Mouse (Mus musculus): ENCODE data around the gene Map2k5. TPM values are rescaled to one million over a fixed set of nuclear protein-coding genes. Genes with fewer than 3 reads are reported as not detected.

Gene Map2k5
- polyA plus RNA-seq, 1 experiment from 2014 or later: 33.6 TPM

GRCm38 (mm10) chr9:63132673-63133601 lies 244.8 kb downstream of the Map2k5 start:
- peak overlapping the region; percentile 78 for H3K9ac ChIP-seq
- peaks cover 46% of the 10 kb centered on the region for H3K4me1 ChIP-seq
- no peaks in the 10 kb centered on the region for H3K9me3 ChIP-seq (replicated peaks)
- H3K4me2 ChIP-seq: peak overlapping the region; percentile 86
- H3K4me3 ChIP-seq (replicated peaks): peak overlapping the region; percentile 76
- ATAC-seq (replicated peaks; ENCODE audit: low FRiP score): peak; percentile 99
- peaks cover 52% of the 10 kb centered on the region for H3K27me3 ChIP-seq
- WGBS: under 1% methylated on average over 48 of the region's 48 CpGs
- peak overlapping the region; percentile 92 for H3K27ac ChIP-seq
- H3K36me3 ChIP-seq: no peaks in the 10 kb centered on the region

GRCm38 (mm10) chr9:63131957-63132602 lies 245.6 kb downstream of the Map2k5 start:
- ATAC-seq (replicated peaks; ENCODE audit: low FRiP score): peak; percentile 24
- H3K27ac ChIP-seq: peak overlapping the region; percentile 92
- no peaks in the 10 kb centered on the region for H3K9me3 ChIP-seq (replicated peaks)
- peak overlapping the region; percentile 76 for H3K4me3 ChIP-seq (replicated peaks)
- peak overlapping the region; percentile 86 for H3K4me2 ChIP-seq
- no peaks in the 10 kb centered on the region for H3K36me3 ChIP-seq
- 3% methylated on average over 28 of the region's 28 CpGs for WGBS
- peak overlapping the region; percentile 78 for H3K9ac ChIP-seq
- peaks cover 37% of the 10 kb centered on the region for H3K4me1 ChIP-seq
- peaks cover 44% of the 10 kb centered on the region for H3K27me3 ChIP-seq

GRCm38 (mm10) chr9:63129641-63130041 lies 248.1 kb downstream of the Map2k5 start:
- Histone ChIP-seq H3K4me1 (peaks cover 23% of the 10 kb centered on the region), H3K27ac (no peak overlapping the region), H3K4me2 (no peak overlapping the region), H3K36me3 (no peaks in the 10 kb centered on the region), H3K9me3 (replicated peaks) (no peaks in the 10 kb centered on the region), H3K4me3 (replicated peaks) (no peak overlapping the region), H3K27me3 (peaks cover 20% of the 10 kb centered on the region), H3K9ac (no peak overlapping the region)
- whole genome bisulfite sequencing: 79% methylated on average over 8 of the region's 8 CpGs
- no peak for ATAC-seq (replicated peaks; ENCODE audit: low FRiP score)

GRCm38 (mm10) chr9:63124512-63124911 lies 253.2 kb downstream of the Map2k5 start:
- H3K36me3 ChIP-seq: no peaks in the 10 kb centered on the region
- H3K4me1 ChIP-seq: peaks cover 15% of the 10 kb centered on the region; the same call in 1 of the 2 replicates
- H3K9me3 ChIP-seq (replicated peaks): no peaks in the 10 kb centered on the region
- ATAC-seq (replicated peaks; ENCODE audit: low FRiP score): no peak
- no peaks in the 10 kb centered on the region for H3K27me3 ChIP-seq
- 41% methylated on average over 9 of the region's 9 CpGs for WGBS
- H3K27ac ChIP-seq: no peak overlapping the region
- no peak overlapping the region for H3K9ac ChIP-seq
- peak overlapping the region; percentile 93; the same call in 1 of the 2 replicates for H3K4me2 ChIP-seq
- H3K4me3 ChIP-seq (replicated peaks): no peak overlapping the region

GRCm38 (mm10) chr9:63123451-63124438 lies 254.0 kb downstream of the Map2k5 start:
- peaks cover 15% of the 10 kb centered on the region; the same call in 1 of the 2 replicates for H3K4me1 ChIP-seq
- H3K36me3 ChIP-seq: no peaks in the 10 kb centered on the region
- peak overlapping the region; percentile 51 for H3K9ac ChIP-seq
- ATAC-seq (replicated peaks; ENCODE audit: low FRiP score): peak; percentile 99
- peak overlapping the region; percentile 86 for H3K27ac ChIP-seq
- H3K27me3 ChIP-seq: no peaks in the 10 kb centered on the region
- WGBS: 5% methylated on average over 30 of the region's 30 CpGs
- H3K4me2 ChIP-seq: peak overlapping the region; percentile 93
- H3K9me3 ChIP-seq (replicated peaks): no peaks in the 10 kb centered on the region
- H3K4me3 ChIP-seq (replicated peaks): peak overlapping the region; percentile 53

GRCm38 (mm10) chr9:63122161-63122833 lies 255.4 kb downstream of the Map2k5 start:
- Histone ChIP-seq H3K27me3 (no peaks in the 10 kb centered on the region), H3K4me1 (peaks cover 15% of the 10 kb centered on the region; the same call in 1 of the 2 replicates), H3K9ac (no peak overlapping the region), H3K9me3 (replicated peaks) (no peaks in the 10 kb centered on the region), H3K4me3 (replicated peaks) (no peak overlapping the region), H3K36me3 (no peaks in the 10 kb centered on the region), H3K4me2 (no peak overlapping the region), H3K27ac (no peak overlapping the region)
- no peak for ATAC-seq (replicated peaks; ENCODE audit: low FRiP score)
- WGBS: 75% methylated on average over 8 of the region's 8 CpGs

- Histone ChIP-seq H3K4me2 (no peak overlapping the region), H3K27me3 (no peaks in the 10 kb centered on the region), H3K9me3 (replicated peaks) (no peaks in the 10 kb centered on the region), H3K36me3 (no peaks in the 10 kb centered on the region), H3K27ac (no peak overlapping the region), H3K4me3 (replicated peaks) (no peak overlapping the region), H3K9ac (no peak overlapping the region), H3K4me1 (peaks cover 7% of the 10 kb centered on the region)
- no peak for ATAC-seq (replicated peaks; ENCODE audit: low FRiP score)
- 67% methylated on average over 5 of the region's 5 CpGs for WGBS
Measured at GRCm38 (mm10) chr9:63118385-63118784, 259.3 kb downstream of the Map2k5 start.

Other genes with a start within 250 kb of the Map2k5 start
- gene Skor1, start 228.9 kb downstream of the Map2k5 start, polyA plus RNA-seq (2015; fragmentation: Nextera tagmentation; extraction: Ambion mirVana): not detected in 2 replicates
- gene 2300009A05Rik, start 21.3 kb upstream of the Map2k5 start, polyA plus RNA-seq (2015; fragmentation: Nextera tagmentation; extraction: Ambion mirVana): 53.2 and 57.6 TPM in 2 replicates
- gene Iqch, start 224.6 kb upstream of the Map2k5 start, polyA plus RNA-seq (2015; fragmentation: Nextera tagmentation; extraction: Ambion mirVana): 0.04 TPM in 1 of 2 replicates, not detected in the other
- gene Aagab, start 224.8 kb upstream of the Map2k5 start, polyA plus RNA-seq (2015; fragmentation: Nextera tagmentation; extraction: Ambion mirVana): 32.7 and 33.3 TPM in 2 replicates

Data from kidney, embryonic 15.5 days (tissue).